Mouse (Mus musculus): ENCODE measurements at regions not wholly inside any gene's neighbourhood (a gene's known extent, or its start where the extent isn't known, plus 50 kb on each side); places are given as distances from the start of the nearest gene placed in this dataset.

GRCm38 (mm10) chr13:5211659-5212058 lies 602.7 kb upstream of the Akr1e1 start:
- no peak for DNase-seq (ENCODE audit: low read depth, low spot score)

GRCm38 (mm10) chr13:5229476-5229875 lies 620.5 kb upstream of the Akr1e1 start:
- no peak for DNase-seq (ENCODE audit: low read depth, low spot score)

- no peak for DNase-seq (ENCODE audit: low read depth, low spot score)
Observed at GRCm38 (mm10) chr13:5234232-5234631, 625.3 kb upstream of the Akr1e1 start.

- DNase-seq (ENCODE audit: low read depth, low spot score) = no peak
Observed at GRCm38 (mm10) chr13:5235391-5235790, 625.9 kb upstream of the Klf6 start.

- no peak for DNase-seq (ENCODE audit: low read depth, low spot score)
Observed at GRCm38 (mm10) chr13:5240541-5240940, 620.7 kb upstream of the Klf6 start.

GRCm38 (mm10) chr13:5242782-5243181 lies 618.5 kb upstream of the Klf6 start:
- DNase-seq (ENCODE audit: low read depth, low spot score) = no peak

GRCm38 (mm10) chr13:5248671-5249391 lies 612.5 kb upstream of the Klf6 start:
- DNase-seq (ENCODE audit: low read depth, low spot score) = no peak

- no peak for DNase-seq (ENCODE audit: low read depth, low spot score)
Observed at GRCm38 (mm10) chr13:5257891-5258660, 603.2 kb upstream of the Klf6 start.

- DNase-seq (ENCODE audit: low read depth, low spot score) = no peak
Observed at GRCm38 (mm10) chr13:5259760-5260159, 601.5 kb upstream of the Klf6 start.

GRCm38 (mm10) chr13:5272506-5273192 lies 588.6 kb upstream of the Klf6 start:
- DNase-seq (ENCODE audit: low read depth, low spot score) = no peak

- no peak for DNase-seq (ENCODE audit: low read depth, low spot score)
Observed at GRCm38 (mm10) chr13:5276564-5276963, 584.7 kb upstream of the Klf6 start.

- no peak for DNase-seq (ENCODE audit: low read depth, low spot score)
Observed at GRCm38 (mm10) chr13:5289753-5290449, 571.4 kb upstream of the Klf6 start.

GRCm38 (mm10) chr13:5302141-5302540 lies 559.1 kb upstream of the Klf6 start:
- DNase-seq (ENCODE audit: low read depth, low spot score) = no peak

GRCm38 (mm10) chr13:5306688-5307087 lies 554.6 kb upstream of the Klf6 start:
- DNase-seq (ENCODE audit: low read depth, low spot score) = no peak

GRCm38 (mm10) chr13:5313297-5313696 lies 548.0 kb upstream of the Klf6 start:
- DNase-seq (ENCODE audit: low read depth, low spot score) = no peak

GRCm38 (mm10) chr13:5315011-5315410 lies 546.3 kb upstream of the Klf6 start:
- no peak for DNase-seq (ENCODE audit: low read depth, low spot score)

- no peak for DNase-seq (ENCODE audit: low read depth, low spot score)
Observed at GRCm38 (mm10) chr13:5317941-5318856, 543.1 kb upstream of the Klf6 start.

GRCm38 (mm10) chr13:5345712-5346111 lies 515.6 kb upstream of the Klf6 start:
- no peak for DNase-seq (ENCODE audit: low read depth, low spot score)

- DNase-seq (ENCODE audit: low read depth, low spot score) = no peak
Observed at GRCm38 (mm10) chr13:5347503-5348469, 513.5 kb upstream of the Klf6 start.

Data from CD4-positive helper T cell, adult 2 months (primary cell).